Mouse (Mus musculus): ENCODE measurements around the gene Crbn. TPM values are rescaled to one million over a fixed set of nuclear protein-coding genes. Genes with fewer than 3 reads are reported as not detected.

Crbn gene
- 11.3 and 11.6 TPM in 2 replicates for polyA plus RNA-seq (2012; rRNA removed)

GRCm38 (mm10) chr6:106799333-106800226 is at the start of gene Crbn:
Crbn (minus strand) TSS chr6:106800077.
- Histone ChIP-seq H3K4me3 (ENCODE audit: control insufficient read depth, insufficient read depth, low read length) (peak within 1 kb of the TSS; percentile 99), H3K27ac (ENCODE audit: control insufficient read depth, insufficient read depth, low read length) (no peak within 1 kb of the TSS), H3K36me3 (ENCODE audit: control insufficient read depth, insufficient read depth, low read length) (peaks cover 5% of the 10 kb centered on the region), H3K27me3 (ENCODE audit: control insufficient read depth, insufficient read depth, low read length) (no peaks in the 10 kb centered on the region), H3K4me1 (replicated peaks; ENCODE audit: control insufficient read depth, insufficient read depth, low read length) (peaks cover 6% of the 10 kb centered on the region)
- WGBS: 2% methylated on average over 57 of the region's 57 CpGs
- peak; percentile 94 for DNase-seq
- TF ChIP-seq CTCF (IDR thresholded peaks at IDR 0.05; ENCODE audit: borderline replicate concordance, control insufficient read depth, extremely low read depth, insufficient read depth, low read length, poor library complexity) (peak; percentile 95), POLR2A (IDR thresholded peaks at IDR 0.05; ENCODE audit: control insufficient read depth, extremely low read depth, insufficient read depth, low read length, poor library complexity) (peak; percentile 76)

- H3K36me3 ChIP-seq (ENCODE audit: control insufficient read depth, insufficient read depth, low read length): no peaks in the 10 kb centered on the region
- H3K4me3 ChIP-seq (ENCODE audit: control insufficient read depth, insufficient read depth, low read length): no peak overlapping the region
- no peak for DNase-seq
- no peak overlapping the region for H3K27ac ChIP-seq (ENCODE audit: control insufficient read depth, insufficient read depth, low read length)
- H3K4me1 ChIP-seq (replicated peaks; ENCODE audit: control insufficient read depth, insufficient read depth, low read length): no peaks in the 10 kb centered on the region
- WGBS: 77% methylated on average over 1 of the region's 1 CpGs
- TF ChIP-seq CTCF (IDR thresholded peaks at IDR 0.05; ENCODE audit: borderline replicate concordance, control insufficient read depth, extremely low read depth, insufficient read depth, low read length, poor library complexity): no peak
- TF ChIP-seq POLR2A (IDR thresholded peaks at IDR 0.05; ENCODE audit: control insufficient read depth, extremely low read depth, insufficient read depth, low read length, poor library complexity): no peak
- H3K27me3 ChIP-seq (ENCODE audit: control insufficient read depth, insufficient read depth, low read length): no peaks in the 10 kb centered on the region
Measured at GRCm38 (mm10) chr6:106840181-106840580, 40.3 kb upstream of the Crbn start.

DNA sequence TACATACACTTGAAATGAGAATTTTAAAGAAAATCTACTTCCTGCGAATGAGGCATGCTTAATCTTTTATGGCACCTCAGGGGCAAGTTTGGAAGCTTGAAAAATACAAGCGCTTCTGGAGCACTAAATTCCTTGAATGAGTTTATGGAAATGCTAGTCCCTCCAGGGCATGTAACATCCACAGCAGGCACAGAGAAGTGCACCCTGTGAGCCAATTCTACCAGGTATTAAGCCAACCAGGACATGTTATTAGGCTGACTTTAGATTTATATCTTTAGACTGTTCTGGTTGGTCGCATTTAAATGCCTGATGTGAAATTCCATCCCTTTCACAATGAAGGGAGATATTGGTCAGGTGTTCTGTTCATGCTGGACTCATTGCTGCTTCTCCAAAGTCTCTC is 38.2 kb upstream of the Crbn start:
- Histone ChIP-seq H3K4me3 (ENCODE audit: control insufficient read depth, insufficient read depth, low read length) (no peak overlapping the region), H3K27ac (ENCODE audit: control insufficient read depth, insufficient read depth, low read length) (no peak overlapping the region), H3K36me3 (ENCODE audit: control insufficient read depth, insufficient read depth, low read length) (no peaks in the 10 kb centered on the region), H3K4me1 (replicated peaks; ENCODE audit: control insufficient read depth, insufficient read depth, low read length) (no peaks in the 10 kb centered on the region), H3K27me3 (ENCODE audit: control insufficient read depth, insufficient read depth, low read length) (no peaks in the 10 kb centered on the region)
- 89% methylated on average over 3 of the region's 3 CpGs for WGBS
- TF ChIP-seq POLR2A (IDR thresholded peaks at IDR 0.05; ENCODE audit: control insufficient read depth, extremely low read depth, insufficient read depth, low read length, poor library complexity) (no peak), CTCF (IDR thresholded peaks at IDR 0.05; ENCODE audit: borderline replicate concordance, control insufficient read depth, extremely low read depth, insufficient read depth, low read length, poor library complexity) (no peak)
- no peak for DNase-seq

- no peak for DNase-seq
- no peaks in the 10 kb centered on the region for H3K27me3 ChIP-seq (ENCODE audit: control insufficient read depth, insufficient read depth, low read length)
- no peaks in the 10 kb centered on the region for H3K4me1 ChIP-seq (replicated peaks; ENCODE audit: control insufficient read depth, insufficient read depth, low read length)
- 78% methylated on average over 2 of the region's 2 CpGs for WGBS
- no peaks in the 10 kb centered on the region for H3K36me3 ChIP-seq (ENCODE audit: control insufficient read depth, insufficient read depth, low read length)
- no peak for TF ChIP-seq POLR2A (IDR thresholded peaks at IDR 0.05; ENCODE audit: control insufficient read depth, extremely low read depth, insufficient read depth, low read length, poor library complexity)
- no peak for TF ChIP-seq CTCF (IDR thresholded peaks at IDR 0.05; ENCODE audit: borderline replicate concordance, control insufficient read depth, extremely low read depth, insufficient read depth, low read length, poor library complexity)
- H3K4me3 ChIP-seq (ENCODE audit: control insufficient read depth, insufficient read depth, low read length): no peak overlapping the region
- H3K27ac ChIP-seq (ENCODE audit: control insufficient read depth, insufficient read depth, low read length): no peak overlapping the region
Measured at GRCm38 (mm10) chr6:106835316-106835715, 35.4 kb upstream of the Crbn start.

- Histone ChIP-seq H3K27ac (ENCODE audit: control insufficient read depth, insufficient read depth, low read length) (no peak overlapping the region), H3K36me3 (ENCODE audit: control insufficient read depth, insufficient read depth, low read length) (no peaks in the 10 kb centered on the region), H3K27me3 (ENCODE audit: control insufficient read depth, insufficient read depth, low read length) (no peaks in the 10 kb centered on the region), H3K4me1 (replicated peaks; ENCODE audit: control insufficient read depth, insufficient read depth, low read length) (no peaks in the 10 kb centered on the region), H3K4me3 (ENCODE audit: control insufficient read depth, insufficient read depth, low read length) (no peak overlapping the region)
- TF ChIP-seq POLR2A (IDR thresholded peaks at IDR 0.05; ENCODE audit: control insufficient read depth, extremely low read depth, insufficient read depth, low read length, poor library complexity): no peak
- no peak for TF ChIP-seq CTCF (IDR thresholded peaks at IDR 0.05; ENCODE audit: borderline replicate concordance, control insufficient read depth, extremely low read depth, insufficient read depth, low read length, poor library complexity)
- 66% methylated on average over 1 of the region's 1 CpGs for WGBS
- DNase-seq: no peak
Measured at GRCm38 (mm10) chr6:106822329-106822728, 22.5 kb upstream of the Crbn start.

DNA sequence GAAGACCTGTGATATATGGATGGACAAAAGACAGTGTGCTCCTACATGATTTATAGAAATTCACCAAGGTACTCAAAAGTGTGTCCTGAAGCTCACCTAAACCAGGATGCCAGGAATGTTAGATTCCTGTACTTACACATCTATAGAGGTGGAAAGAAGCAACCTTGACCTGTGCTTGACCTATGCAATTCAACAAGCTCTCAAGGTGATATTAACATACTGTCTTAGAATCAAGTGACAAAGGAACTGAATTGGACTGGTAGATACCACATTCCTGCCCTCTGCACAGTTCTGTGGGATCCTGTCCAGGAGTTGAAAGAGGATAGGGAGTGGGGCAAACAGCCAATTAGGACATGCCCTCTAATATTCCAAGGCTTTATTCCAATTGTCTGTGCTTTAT is 20.7 kb upstream of the Crbn start:
- no peaks in the 10 kb centered on the region for H3K27me3 ChIP-seq (ENCODE audit: control insufficient read depth, insufficient read depth, low read length)
- H3K27ac ChIP-seq (ENCODE audit: control insufficient read depth, insufficient read depth, low read length): no peak overlapping the region
- no peaks in the 10 kb centered on the region for H3K4me1 ChIP-seq (replicated peaks; ENCODE audit: control insufficient read depth, insufficient read depth, low read length)
- H3K4me3 ChIP-seq (ENCODE audit: control insufficient read depth, insufficient read depth, low read length): no peak overlapping the region
- TF ChIP-seq POLR2A (IDR thresholded peaks at IDR 0.05; ENCODE audit: control insufficient read depth, extremely low read depth, insufficient read depth, low read length, poor library complexity) (no peak), CTCF (IDR thresholded peaks at IDR 0.05; ENCODE audit: borderline replicate concordance, control insufficient read depth, extremely low read depth, insufficient read depth, low read length, poor library complexity) (no peak)
- H3K36me3 ChIP-seq (ENCODE audit: control insufficient read depth, insufficient read depth, low read length): no peaks in the 10 kb centered on the region
- no peak for DNase-seq
